Mouse (Mus musculus) heart, adult 2 months (tissue): ENCODE data around the gene Agap1.

Experiments used
- CTCF ChIP-seq: fragments of 200-600 bp; IDR thresholded peaks from 2 replicates; pipeline ENCODE4 v1.8.1; 2022; ENCODE audit warnings: antibody characterized with exemption, mild to moderate bottlenecking, moderate library complexity
- EP300 ChIP-seq: fragments of 200-500 bp; IDR thresholded peaks from 2 replicates; pipeline ENCODE4 v1.6.1; 2011; ENCODE audit warnings: low read depth, low read length, control low read depth; ENCODE audit not compliant: insufficient read depth
- POLR2A ChIP-seq: fragments of 200-500 bp; IDR thresholded peaks from 2 replicates; pipeline ENCODE4 v1.6.1; 2011; ENCODE audit warnings: mild to moderate bottlenecking, low read depth, low read length, control low read depth; ENCODE audit not compliant: insufficient read depth

GRCm38 (mm10) chr1:89455421-89456091 lies 950 bp downstream of the Agap1 start:
- TF ChIP-seq CTCF (no peak), POLR2A (no peak), EP300 (no peak)
